Mouse (Mus musculus) frontal cortex, adult 2 months (tissue): Measurements from ENCODE around the gene Kank1. TPM values are rescaled to one million over a fixed set of nuclear protein-coding genes. Genes with fewer than 3 reads are reported as not detected.

ENCODE experiments used
- DNase-seq, 2 experiments: peaks; one replicate each; pipeline ENCODE4 v3.0.0; 2022; ENCODE audit warnings: low spot score in 1 of 2; ENCODE audit errors: extremely low spot score in 1 of 2
- polyA plus RNA-seq: library from polyadenylated mRNA; depleted of rRNA; stranded (reverse); fragments of >200 nt; gene quantifications from 2 replicates; pipeline ENCODE4 v1.2.3, GENCODE M21; 2012

Gene Kank1
- polyA plus RNA-seq, 1 experiment, result 17.3 TPM

DNA sequence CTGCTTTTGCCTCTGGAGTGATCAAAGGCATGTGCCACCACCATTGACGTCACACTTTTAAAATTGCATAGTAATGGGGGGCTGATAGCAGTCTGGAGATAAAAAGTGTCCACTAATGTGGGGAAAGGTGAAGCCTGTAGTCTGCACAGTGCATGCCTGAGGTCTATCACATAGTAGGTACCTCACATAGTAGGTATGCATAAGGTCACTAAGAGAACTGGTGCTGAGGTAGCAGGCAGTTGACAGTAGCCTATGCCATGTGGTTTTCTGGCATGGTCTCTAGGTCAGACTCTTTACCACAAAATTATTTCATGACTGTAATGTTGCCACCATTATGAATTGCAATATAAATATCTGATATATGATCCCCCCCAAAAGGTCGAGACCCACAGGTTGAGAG lies 71.4 kb downstream of the Kank1 start:
- DNase-seq, result no peak

- no peak for DNase-seq
Observed at GRCm38 (mm10) chr19:25308763-25309162, 72.0 kb downstream of the Kank1 start.

GRCm38 (mm10) chr19:25310989-25311388 lies 74.2 kb downstream of the Kank1 start:
- DNase-seq, result no peak

DNA sequence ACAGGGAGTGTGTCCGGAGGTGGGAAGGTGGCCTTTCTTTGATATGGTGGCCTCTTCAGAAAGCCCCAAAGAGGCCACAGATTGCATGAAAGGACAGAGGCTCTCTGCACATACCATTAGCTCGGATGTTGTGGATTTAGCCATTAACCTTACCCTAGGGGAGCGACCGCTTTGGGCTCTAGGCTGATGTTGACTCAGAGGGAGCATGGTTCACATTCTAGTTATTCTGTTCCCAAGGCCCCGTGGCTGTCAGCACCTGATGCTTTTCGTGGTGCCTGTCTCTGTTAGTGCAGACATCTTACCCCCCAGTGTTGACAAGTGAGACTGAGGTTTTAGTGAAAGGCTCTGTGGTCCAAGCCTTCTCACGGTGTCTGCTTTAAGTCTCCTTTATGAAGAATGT lies 74.9 kb downstream of the Kank1 start:
- DNase-seq, result no peak

DNA sequence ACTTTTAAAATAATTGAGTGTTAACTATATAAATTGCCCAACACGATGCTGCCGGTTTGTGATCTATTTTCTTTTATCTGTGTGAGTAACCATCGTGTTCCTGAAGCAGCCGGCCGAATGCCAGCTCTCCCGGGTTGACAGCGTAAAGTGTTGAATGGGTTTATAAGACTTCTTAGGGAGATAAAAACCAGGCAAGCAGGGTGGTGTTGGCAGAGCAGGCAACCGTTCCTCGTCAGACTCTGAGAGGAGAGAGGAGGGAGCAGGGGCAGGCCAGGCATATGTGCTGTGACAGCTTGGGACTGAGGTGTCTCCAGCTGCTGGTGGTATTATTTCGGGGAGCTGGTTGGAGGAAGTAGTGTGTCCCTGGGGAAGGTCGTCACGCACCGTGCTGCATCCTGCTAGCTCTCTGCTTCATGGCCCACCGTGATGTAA lies 78.7 kb downstream of the Kank1 start:
- peak; percentile 14 to 42 for DNase-seq

DNA sequence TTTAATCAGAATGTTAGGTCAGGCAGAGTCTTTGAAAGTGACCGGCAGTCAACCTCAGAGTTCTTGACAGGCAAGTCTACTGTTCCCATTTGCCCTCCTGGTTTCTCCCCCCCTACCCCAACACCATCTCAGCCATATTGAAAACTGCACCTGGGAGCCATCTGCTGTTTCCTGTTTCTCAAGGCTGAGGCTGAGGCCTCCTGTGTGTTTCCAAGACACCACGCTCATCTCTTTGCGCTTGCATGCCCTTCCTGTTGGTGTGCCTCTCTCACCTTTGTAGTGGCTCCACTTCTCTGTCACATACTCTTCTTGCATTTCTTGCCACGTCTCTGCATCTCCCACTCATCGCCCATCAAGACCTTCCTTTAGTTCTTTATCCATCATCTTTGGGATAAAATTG lies 79.2 kb downstream of the Kank1 start:
- DNase-seq, result no peak

DNA sequence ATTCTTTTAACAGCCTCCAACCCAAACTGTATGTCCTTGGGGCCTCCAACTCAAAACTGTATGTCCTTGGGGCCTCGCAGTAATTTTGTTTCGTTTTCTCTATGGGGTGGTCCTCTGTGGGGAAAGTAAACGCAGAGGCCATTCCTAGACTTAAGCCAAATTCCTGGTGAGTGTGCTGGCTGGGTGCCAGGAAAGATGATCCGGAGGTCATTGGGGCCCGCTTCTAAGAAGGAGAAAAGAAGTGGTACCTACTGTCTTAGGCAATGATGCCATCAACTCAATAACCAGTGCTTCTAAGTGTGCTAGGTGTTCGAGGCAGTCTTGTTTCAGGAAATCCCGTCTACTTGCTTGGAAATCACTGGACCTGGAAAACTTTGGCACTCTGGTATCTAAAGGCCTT lies 87.5 kb downstream of the Kank1 start:
- no peak for DNase-seq

GRCm38 (mm10) chr19:25325113-25326001 lies 88.6 kb downstream of the Kank1 start:
- DNase-seq, result no peak

DNA sequence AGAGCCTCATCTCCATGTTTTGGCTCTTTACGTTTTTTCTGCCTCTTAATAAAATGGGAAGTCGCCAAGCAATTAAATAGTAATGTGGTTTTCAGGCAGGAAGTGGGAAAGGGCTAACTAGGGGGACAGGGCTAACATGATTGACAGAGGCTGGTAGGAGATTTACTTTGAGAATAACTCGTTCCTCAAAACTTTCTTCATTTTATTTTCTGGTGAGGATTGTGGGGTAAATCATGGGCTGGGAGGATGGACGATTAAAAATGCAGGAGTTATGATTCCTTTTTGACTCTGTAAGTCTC lies 89.2 kb downstream of the Kank1 start:
- DNase-seq, result no peak

GRCm38 (mm10) chr19:25327633-25328032 lies 90.9 kb downstream of the Kank1 start:
- DNase-seq, result no peak

DNA sequence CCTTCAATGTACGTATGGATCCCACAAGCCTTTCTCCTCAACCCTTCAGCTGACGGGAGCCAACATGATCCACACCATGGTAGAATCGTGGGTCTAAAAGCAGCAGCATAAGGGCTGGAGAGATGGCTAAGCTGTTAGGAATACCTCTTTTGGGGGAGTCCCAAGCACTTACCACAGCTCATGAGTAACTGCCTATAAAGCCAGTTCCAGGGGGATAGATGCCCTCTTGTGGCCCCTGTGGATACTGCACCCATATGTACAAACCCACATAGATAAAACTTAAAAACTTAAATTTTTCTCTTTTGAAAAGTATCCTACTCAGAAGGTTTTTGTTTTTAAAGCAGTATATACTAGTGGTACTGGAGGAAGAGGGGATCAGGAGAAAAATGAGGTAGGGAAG lies 97.6 kb downstream of the Kank1 start:
- DNase-seq, result peak in 1 of 2 experiments; percentile 81

DNA sequence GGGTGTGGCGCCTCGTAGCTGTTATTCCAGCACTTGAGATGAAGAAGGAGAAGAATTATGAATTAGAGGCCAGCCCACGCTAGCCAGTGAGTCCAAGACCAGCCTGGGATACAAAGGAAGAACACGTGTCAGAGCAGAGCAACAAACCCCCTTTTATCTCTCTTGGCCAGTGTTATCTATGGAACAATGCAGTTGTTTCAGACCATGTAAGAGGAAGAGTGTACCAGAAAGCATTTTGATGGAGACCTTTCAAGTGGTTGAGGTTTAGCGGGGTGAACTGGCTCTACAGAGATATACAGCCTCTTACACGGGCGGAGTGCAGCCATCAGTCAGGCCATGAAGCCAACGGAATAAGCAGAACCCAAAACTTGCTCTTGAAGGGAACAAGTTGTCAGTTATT lies 100.0 kb downstream of the Kank1 start:
- no peak for DNase-seq

GRCm38 (mm10) chr19:25340630-25341620 lies 104.2 kb downstream of the Kank1 start:
- peak; percentile 25 to 74 for DNase-seq

- no peak for DNase-seq
Observed at GRCm38 (mm10) chr19:25342026-25342425, 105.3 kb downstream of the Kank1 start.

- peak in 1 of 2 experiments; percentile 31 for DNase-seq
Observed at GRCm38 (mm10) chr19:25343657-25344322, 107.0 kb downstream of the Kank1 start.

- DNase-seq, result no peak
Observed at GRCm38 (mm10) chr19:25344371-25344770, 107.6 kb downstream of the Kank1 start.

DNA sequence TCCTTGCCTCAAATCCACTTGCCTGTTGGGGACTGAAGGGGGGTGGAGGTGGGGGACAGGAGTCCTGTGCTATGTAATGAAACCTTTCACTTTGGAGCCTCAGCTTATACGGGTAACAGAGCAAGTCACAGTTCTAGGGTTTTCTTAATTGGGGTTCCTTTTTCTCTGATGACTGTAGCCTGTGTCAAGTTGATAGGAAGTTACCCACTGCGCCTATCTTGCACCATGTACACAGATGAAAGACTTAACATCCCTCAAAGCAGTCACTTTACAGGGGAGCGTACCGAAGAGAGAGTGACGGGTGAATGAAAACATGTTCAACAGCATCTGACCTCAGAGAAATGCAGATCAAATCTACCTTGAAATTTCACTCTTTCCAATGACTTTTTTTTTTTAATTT lies 109.2 kb downstream of the Kank1 start:
- no peak for DNase-seq

- DNase-seq, result no peak
Observed at GRCm38 (mm10) chr19:25347515-25347914, 110.7 kb downstream of the Kank1 start.

DNA sequence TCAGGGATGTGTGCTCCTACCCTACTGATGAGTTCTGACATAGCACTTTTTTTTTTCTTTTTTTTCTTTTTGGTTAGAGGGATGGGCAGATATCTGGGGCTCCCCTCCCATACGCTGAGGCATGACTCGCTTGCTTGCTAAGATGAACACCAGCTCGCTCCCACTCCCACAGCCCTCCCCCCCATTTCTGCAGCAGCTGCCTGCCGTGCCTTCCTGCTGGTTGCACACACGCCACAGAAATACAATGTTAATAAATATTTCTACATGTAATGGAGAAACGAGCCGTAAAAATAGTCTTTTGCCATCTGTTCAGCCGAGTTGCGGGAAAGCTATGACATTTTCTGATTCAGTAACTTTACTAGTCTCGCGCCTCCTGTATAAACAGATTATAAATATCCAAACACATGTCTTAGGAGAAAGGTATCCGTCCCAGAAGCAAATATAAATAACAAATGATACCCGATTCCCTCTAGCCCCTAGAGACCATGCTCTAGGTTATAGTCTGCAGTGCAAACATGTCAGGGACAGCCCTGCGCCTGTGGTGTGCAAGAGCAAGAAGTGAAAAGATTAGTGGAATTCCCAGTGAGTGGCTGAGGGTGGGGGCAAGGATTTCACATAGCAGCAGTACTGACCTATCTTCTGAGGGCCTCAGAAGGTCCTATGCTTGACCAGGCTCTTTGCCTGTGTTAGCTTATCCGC lies 114.6 kb downstream of the Kank1 start:
- peak in 1 of 2 experiments; percentile 37 for DNase-seq

GRCm38 (mm10) chr19:25357094-25357493 lies 120.3 kb downstream of the Kank1 start:
- no peak for DNase-seq
